ENCODE assay signal across 21 mouse cellular contexts in the genomic region with DNA sequence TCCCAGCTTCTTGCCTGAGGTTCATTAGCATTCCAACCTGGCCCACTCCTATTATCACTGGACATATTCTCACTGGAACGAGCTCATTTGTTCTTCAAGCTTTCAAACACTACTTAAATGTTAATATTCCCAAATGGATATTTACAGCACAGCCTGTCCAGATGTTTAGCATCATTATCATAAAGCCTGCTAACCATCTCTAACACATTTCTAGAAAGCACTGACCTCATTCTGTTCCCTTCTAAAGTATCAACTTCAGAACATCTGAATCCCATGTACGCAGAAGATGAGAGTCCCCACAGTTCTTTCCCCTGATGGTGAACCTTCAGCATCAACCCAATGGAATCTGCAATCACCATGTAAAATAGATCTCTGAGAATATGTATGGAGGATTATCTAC.
"Had no signal": no experiment of that assay in that cellular context is flagged by ENCODE, and none has a peak within 500 bp of the region (broad histone marks: within the 10 kb centered on the region; RNA-seq: fewer than 3 reads in every experiment).

No protein-coding gene starts in this region.

- H3K4me2 ChIP-seq: limb, embryonic 12.5 days; liver, embryonic 12.5 days; liver, embryonic 15.5 days; midbrain, embryonic 12.5 days; midbrain, embryonic 15.5 days; neural tube, embryonic 12.5 days; neural tube, embryonic 15.5 days had no signal

- H3K36me3 ChIP-seq: limb, embryonic 12.5 days; liver, embryonic 12.5 days; liver, embryonic 15.5 days; midbrain, embryonic 12.5 days; midbrain, embryonic 15.5 days; neural tube, embryonic 12.5 days; neural tube, embryonic 15.5 days had no signal

- H3K9ac ChIP-seq: limb, embryonic 12.5 days; liver, embryonic 12.5 days; liver, embryonic 15.5 days; midbrain, embryonic 12.5 days; midbrain, embryonic 15.5 days; neural tube, embryonic 12.5 days; neural tube, embryonic 15.5 days had no signal

- H3K9me3 ChIP-seq: limb, embryonic 12.5 days; liver, embryonic 12.5 days; liver, embryonic 15.5 days; midbrain, embryonic 12.5 days; midbrain, embryonic 15.5 days; neural tube, embryonic 12.5 days; neural tube, embryonic 15.5 days had no signal

- H3K4me3 ChIP-seq: layer of hippocampus, adult 2 months; limb, embryonic 12.5 days; liver, embryonic 12.5 days; liver, embryonic 15.5 days; midbrain, embryonic 12.5 days; midbrain, embryonic 15.5 days; neural tube, embryonic 12.5 days; neural tube, embryonic 15.5 days had no signal

- H3K27ac ChIP-seq: kidney, postnatal 0 days; layer of hippocampus, adult 2 months; limb, embryonic 12.5 days; liver, embryonic 12.5 days; liver, embryonic 15.5 days; macrophage; midbrain, embryonic 12.5 days; midbrain, embryonic 15.5 days; neural tube, embryonic 12.5 days; neural tube, embryonic 15.5 days had no signal

- ATAC-seq: hindbrain, embryonic 16.5 days; intestine, postnatal 0 days; liver, embryonic 12.5 days; midbrain, embryonic 15.5 days had no signal

- H3K27me3 ChIP-seq: liver, embryonic 12.5 days; liver, embryonic 15.5 days; midbrain, embryonic 15.5 days; neural tube, embryonic 12.5 days; neural tube, embryonic 15.5 days had no signal

- H3K4me1 ChIP-seq: liver, embryonic 12.5 days; liver, embryonic 15.5 days had no signal

- DNase-seq: kidney, adult 2 months; kidney, postnatal 25 days; layer of hippocampus, adult 9-11 months; liver; lung, adult 18-20 months; right cerebral cortex, adult 18-20 months; right cerebral cortex, postnatal 14 days; right cerebral cortex, postnatal 4 days; thymus, postnatal 25 days had no signal
